ENCODE assay signal across 22 mouse cellular contexts in genomic region chr14:20976741-20977140, GRCm38 (mm10). TPM values are rescaled to one million over a fixed set of nuclear protein-coding genes. Genes with fewer than 3 reads are reported as not detected.
A peak's percentile ranks its signal among the peaks of the same experiment; 100 is the strongest.
DNase-seq lines count a peak whose midpoint lies in the region; ATAC-seq lines count a peak whose summit lies in the region.
"Had no signal": no experiment of that assay in that cellular context is flagged by ENCODE, and none has a peak within 500 bp of the region (broad histone marks: within the 10 kb centered on the region; RNA-seq: fewer than 3 reads in every experiment).

No protein-coding gene starts in this region.

- 0 out of 2 replicates have a peak, but pooled peaks have one; percentile 9 for ATAC-seq in liver, embryonic 16.5 days (ENCODE audit: low read depth)
- no peak for ATAC-seq in heart, embryonic 15.5 days (replicated peaks; ENCODE audit: insufficient number of reproducible peaks, insufficient read depth, low FRiP score, low read depth)
- ATAC-seq in erythroid progenitor cell, adult 5-6 weeks (replicated peaks; ENCODE audit: low FRiP score, poor library complexity, severe bottlenecking): no peak
- ATAC-seq: activated CD4-positive, CD25-positive, alpha-beta regulatory T cell, adult 4 months; inflammation-experienced regulatory T-cells, adult 6 months; Patski had no signal

- no peaks in the 10 kb centered on the region for H3K36me3 ChIP-seq in liver, embryonic 16.5 days (ENCODE audit: control insufficient read depth, insufficient read depth)
- H3K36me3 ChIP-seq in heart, embryonic 15.5 days: no peaks in the 10 kb centered on the region
- H3K36me3 ChIP-seq: embryonic facial prominence, embryonic 12.5 days; hindbrain, embryonic 12.5 days; midbrain, embryonic 12.5 days had no signal

- intact Hi-C loops in heart, postnatal 14 days (cut with DNase I): no loop called here

- H3K27me3 ChIP-seq in liver, embryonic 16.5 days (ENCODE audit: control insufficient read depth, insufficient read depth, low read depth, low read length): no peaks in the 10 kb centered on the region
- no peaks in the 10 kb centered on the region for H3K27me3 ChIP-seq in heart, embryonic 15.5 days
- H3K27me3 ChIP-seq: embryonic facial prominence, embryonic 12.5 days; hindbrain, embryonic 12.5 days; midbrain, embryonic 12.5 days; Patski had no signal

- no peak overlapping the region for H3K4me2 ChIP-seq in liver, embryonic 16.5 days (ENCODE audit: low read depth, low read length)
- no peak overlapping the region for H3K4me2 ChIP-seq in heart, embryonic 15.5 days
- H3K4me2 ChIP-seq: embryonic facial prominence, embryonic 12.5 days; hindbrain, embryonic 12.5 days; midbrain, embryonic 12.5 days had no signal

- H3K4me1 ChIP-seq in liver, embryonic 16.5 days (ENCODE audit: control insufficient read depth, low read depth, low read length): peaks cover 7% of the 10 kb centered on the region
- H3K4me1 ChIP-seq in heart, embryonic 15.5 days (replicated peaks): peaks cover 22% of the 10 kb centered on the region
- H3K4me1 ChIP-seq: embryonic facial prominence, embryonic 12.5 days; hindbrain, embryonic 12.5 days; midbrain, embryonic 12.5 days had no signal

- peak; percentile 88 for DNase-seq in heart, adult 11 months
- DNase-seq in heart, postnatal 14 days: no peak
- DNase-seq in liver: no peak
- peak; percentile 70 for DNase-seq in lung, postnatal 36 days
- DNase-seq in left cerebral cortex, adult 9 months (ENCODE audit: low spot score in 2 of 2): no peak
- DNase-seq: adrenal gland, postnatal 25 days; B cell, adult 2 months; cerebellum, adult 9-10 months; gastrocnemius, postnatal 25 days; kidney, adult 9 months; kidney, postnatal 4 days; thymus, adult 18-20 months had no signal

- H3K4me3 ChIP-seq in liver, embryonic 16.5 days (ENCODE audit: low read depth, low read length): no peak overlapping the region
- no peak overlapping the region for H3K4me3 ChIP-seq in heart, embryonic 15.5 days
- H3K4me3 ChIP-seq: embryonic facial prominence, embryonic 12.5 days; hindbrain, embryonic 12.5 days; midbrain, embryonic 12.5 days had no signal

- no peaks in the 10 kb centered on the region for H3K9me3 ChIP-seq in liver, embryonic 16.5 days (replicated peaks; ENCODE audit: control insufficient read depth, low read length)
- H3K9me3 ChIP-seq in heart, embryonic 15.5 days (replicated peaks): no peaks in the 10 kb centered on the region
- H3K9me3 ChIP-seq: embryonic facial prominence, embryonic 12.5 days; hindbrain, embryonic 12.5 days; midbrain, embryonic 12.5 days had no signal

- H3K9ac ChIP-seq in liver, embryonic 16.5 days (ENCODE audit: low read depth, low read length): no peak overlapping the region
- no peak overlapping the region for H3K9ac ChIP-seq in heart, embryonic 15.5 days
- H3K9ac ChIP-seq: embryonic facial prominence, embryonic 12.5 days; hindbrain, embryonic 12.5 days; midbrain, embryonic 12.5 days had no signal

- 26% methylated on average over 1 of the region's 1 CpGs for WGBS in liver, embryonic 16.5 days (ENCODE audit: insufficient replicate concordance)
- WGBS in heart, embryonic 15.5 days: 21% methylated on average over 1 of the region's 1 CpGs

- H3K27ac ChIP-seq in liver, embryonic 16.5 days (ENCODE audit: low read length): no peak overlapping the region; the same call in 1 of the 2 replicates
- peak overlapping the region; percentile 55 for H3K27ac ChIP-seq in heart, embryonic 15.5 days
- H3K27ac ChIP-seq: embryonic facial prominence, embryonic 12.5 days; hindbrain, embryonic 12.5 days; macrophage; midbrain, embryonic 12.5 days had no signal

RNA-seq across cellular contexts. Expression of gene Vcl, which starts 47.5 kb away (rescaled TPM):
- 100 to 1,000 TPM; 132 to 149 TPM for total RNA-seq in heart, postnatal 14 days (2021)
- 18.8 and 19.9 TPM in 2 replicates for polyA plus RNA-seq in liver, embryonic 16.5 days (2015; fragmentation: Nextera tagmentation; extraction: Ambion mirVana)
- 82.2 and 89.1 TPM in 2 replicates for polyA plus RNA-seq in heart, embryonic 15.5 days (2015; fragmentation: Nextera tagmentation; extraction: Ambion mirVana)
- 37.5 and 45.3 TPM in 2 replicates for total RNA-seq in erythroid progenitor cell, adult 5-6 weeks (2015; ENCODE audit: low replicate concordance)
- total RNA-seq in erythroid progenitor cell, adult 5-6 weeks (2017; ENCODE audit: low replicate concordance): 32.4 and 38.9 TPM in 2 replicates

Comparison
In these comparisons a context has a peak if more than half of its experiments do, and no peak if none do; other contexts are left out.
1. DNase-seq: peak in heart, adult 11 months (single experiment) and lung, postnatal 36 days (single experiment); none in heart, postnatal 14 days (0 of 2), liver (single experiment) and left cerebral cortex, adult 9 months (0 of 2).